Mouse (Mus musculus): ENCODE results near the gene Dip2b. TPM values are rescaled to one million over a fixed set of nuclear protein-coding genes. Genes with fewer than 3 reads are reported as not detected.

Dip2b gene
- polyA plus RNA-seq, 1 experiment from 2014 or later, result 22.3 TPM

GRCm38 (mm10) chr15:100059626-100060311 lies 21.3 kb downstream of the Dip2b start:
- H3K4me1 ChIP-seq (ENCODE audit: control insufficient read depth, insufficient read depth, low read length), result no peaks in the 10 kb centered on the region
- no peak overlapping the region for H3K9ac ChIP-seq (ENCODE audit: low read length)
- 85% methylated on average over 7 of the region's 7 CpGs for WGBS
- ATAC-seq (ENCODE audit: low FRiP score), result no peak
- no peaks in the 10 kb centered on the region for H3K27me3 ChIP-seq (ENCODE audit: control insufficient read depth, insufficient read depth, low read length)
- no peaks in the 10 kb centered on the region for H3K9me3 ChIP-seq (ENCODE audit: control insufficient read depth, low read length)
- no peak overlapping the region for H3K27ac ChIP-seq (ENCODE audit: low read depth, low read length)
- no peaks in the 10 kb centered on the region for H3K36me3 ChIP-seq (ENCODE audit: control insufficient read depth, insufficient read depth, low read length)
- no peak for DNase-seq (ENCODE audit: low spot score, missing footprints)
- no peak overlapping the region for H3K4me2 ChIP-seq
- H3K4me3 ChIP-seq (ENCODE audit: low read depth, low read length), result no peak overlapping the region

- no peak overlapping the region for H3K9ac ChIP-seq (ENCODE audit: low read length)
- no peak overlapping the region for H3K4me2 ChIP-seq
- no peak overlapping the region for H3K4me3 ChIP-seq (ENCODE audit: low read depth, low read length)
- DNase-seq (ENCODE audit: low spot score, missing footprints) (no peak), ATAC-seq (ENCODE audit: low FRiP score) (no peak)
- H3K4me1 ChIP-seq (ENCODE audit: control insufficient read depth, insufficient read depth, low read length), result no peaks in the 10 kb centered on the region
- H3K27ac ChIP-seq (ENCODE audit: low read depth, low read length), result no peak overlapping the region
- 83% methylated on average over 4 of the region's 4 CpGs for WGBS
- no peaks in the 10 kb centered on the region for H3K27me3 ChIP-seq (ENCODE audit: control insufficient read depth, insufficient read depth, low read length)
- H3K9me3 ChIP-seq (ENCODE audit: control insufficient read depth, low read length), result no peaks in the 10 kb centered on the region
- H3K36me3 ChIP-seq (ENCODE audit: control insufficient read depth, insufficient read depth, low read length), result no peaks in the 10 kb centered on the region
Measured at GRCm38 (mm10) chr15:100060513-100061140, 22.2 kb downstream of the Dip2b start.

- H3K36me3 ChIP-seq (ENCODE audit: control insufficient read depth, insufficient read depth, low read length), result no peaks in the 10 kb centered on the region
- H3K4me3 ChIP-seq (ENCODE audit: low read depth, low read length), result no peak overlapping the region
- H3K27me3 ChIP-seq (ENCODE audit: control insufficient read depth, insufficient read depth, low read length), result no peaks in the 10 kb centered on the region
- H3K9me3 ChIP-seq (ENCODE audit: control insufficient read depth, low read length), result no peaks in the 10 kb centered on the region
- no peak overlapping the region for H3K27ac ChIP-seq (ENCODE audit: low read depth, low read length)
- 97% methylated on average over 3 of the region's 3 CpGs for WGBS
- H3K4me1 ChIP-seq (ENCODE audit: control insufficient read depth, insufficient read depth, low read length), result no peaks in the 10 kb centered on the region
- no peak for DNase-seq (ENCODE audit: low spot score, missing footprints)
- ATAC-seq (ENCODE audit: low FRiP score), result peak; percentile 40; the same call in 1 of the 2 replicates
- H3K4me2 ChIP-seq, result no peak overlapping the region
- no peak overlapping the region for H3K9ac ChIP-seq (ENCODE audit: low read length)
Measured at GRCm38 (mm10) chr15:100061377-100061776, 22.9 kb downstream of the Dip2b start.

GRCm38 (mm10) chr15:100063229-100063773 lies 24.8 kb downstream of the Dip2b start:
- no peak for DNase-seq (ENCODE audit: low spot score, missing footprints)
- Histone ChIP-seq H3K4me1 (ENCODE audit: control insufficient read depth, insufficient read depth, low read length) (no peaks in the 10 kb centered on the region), H3K27me3 (ENCODE audit: control insufficient read depth, insufficient read depth, low read length) (no peaks in the 10 kb centered on the region), H3K9ac (ENCODE audit: low read length) (no peak overlapping the region), H3K4me3 (ENCODE audit: low read depth, low read length) (no peak overlapping the region), H3K9me3 (ENCODE audit: control insufficient read depth, low read length) (no peaks in the 10 kb centered on the region), H3K4me2 (no peak overlapping the region), H3K27ac (ENCODE audit: low read depth, low read length) (no peak overlapping the region), H3K36me3 (ENCODE audit: control insufficient read depth, insufficient read depth, low read length) (no peaks in the 10 kb centered on the region)
- ATAC-seq (ENCODE audit: low FRiP score), result no peak
- WGBS, result 92% methylated on average over 13 of the region's 13 CpGs

- Histone ChIP-seq H3K4me2 (no peak overlapping the region), H3K4me3 (ENCODE audit: low read depth, low read length) (no peak overlapping the region), H3K4me1 (ENCODE audit: control insufficient read depth, insufficient read depth, low read length) (no peaks in the 10 kb centered on the region), H3K27ac (ENCODE audit: low read depth, low read length) (no peak overlapping the region), H3K27me3 (ENCODE audit: control insufficient read depth, insufficient read depth, low read length) (no peaks in the 10 kb centered on the region), H3K9ac (ENCODE audit: low read length) (no peak overlapping the region), H3K9me3 (ENCODE audit: control insufficient read depth, low read length) (no peaks in the 10 kb centered on the region), H3K36me3 (ENCODE audit: control insufficient read depth, insufficient read depth, low read length) (no peaks in the 10 kb centered on the region)
- ATAC-seq (ENCODE audit: low FRiP score) (no peak), DNase-seq (ENCODE audit: low spot score, missing footprints) (no peak)
- 88% methylated on average over 9 of the region's 9 CpGs for WGBS
Measured at GRCm38 (mm10) chr15:100066702-100067101, 28.2 kb downstream of the Dip2b start.

GRCm38 (mm10) chr15:100069101-100069500 lies 30.6 kb downstream of the Dip2b start:
- Histone ChIP-seq H3K36me3 (ENCODE audit: control insufficient read depth, insufficient read depth, low read length) (no peaks in the 10 kb centered on the region), H3K4me2 (no peak overlapping the region), H3K4me1 (ENCODE audit: control insufficient read depth, insufficient read depth, low read length) (no peaks in the 10 kb centered on the region), H3K27me3 (ENCODE audit: control insufficient read depth, insufficient read depth, low read length) (no peaks in the 10 kb centered on the region), H3K9ac (ENCODE audit: low read length) (no peak overlapping the region), H3K27ac (ENCODE audit: low read depth, low read length) (no peak overlapping the region), H3K4me3 (ENCODE audit: low read depth, low read length) (no peak overlapping the region), H3K9me3 (ENCODE audit: control insufficient read depth, low read length) (no peaks in the 10 kb centered on the region)
- 94% methylated on average over 3 of the region's 4 CpGs for WGBS
- no peak for ATAC-seq (ENCODE audit: low FRiP score)
- DNase-seq (ENCODE audit: low spot score, missing footprints), result no peak

GRCm38 (mm10) chr15:100070021-100070420 lies 31.6 kb downstream of the Dip2b start:
- Histone ChIP-seq H3K4me2 (no peak overlapping the region), H3K4me1 (ENCODE audit: control insufficient read depth, insufficient read depth, low read length) (no peaks in the 10 kb centered on the region), H3K9ac (ENCODE audit: low read length) (no peak overlapping the region), H3K27ac (ENCODE audit: low read depth, low read length) (no peak overlapping the region), H3K4me3 (ENCODE audit: low read depth, low read length) (no peak overlapping the region), H3K27me3 (ENCODE audit: control insufficient read depth, insufficient read depth, low read length) (no peaks in the 10 kb centered on the region), H3K9me3 (ENCODE audit: control insufficient read depth, low read length) (no peaks in the 10 kb centered on the region), H3K36me3 (ENCODE audit: control insufficient read depth, insufficient read depth, low read length) (no peaks in the 10 kb centered on the region)
- WGBS, result 92% methylated on average over 8 of the region's 8 CpGs
- DNase-seq (ENCODE audit: low spot score, missing footprints), result no peak
- ATAC-seq (ENCODE audit: low FRiP score), result no peak

- Histone ChIP-seq H3K9ac (ENCODE audit: low read length) (no peak overlapping the region), H3K4me2 (no peak overlapping the region), H3K4me3 (ENCODE audit: low read depth, low read length) (no peak overlapping the region), H3K36me3 (ENCODE audit: control insufficient read depth, insufficient read depth, low read length) (no peaks in the 10 kb centered on the region), H3K27me3 (ENCODE audit: control insufficient read depth, insufficient read depth, low read length) (no peaks in the 10 kb centered on the region), H3K9me3 (ENCODE audit: control insufficient read depth, low read length) (no peaks in the 10 kb centered on the region), H3K4me1 (ENCODE audit: control insufficient read depth, insufficient read depth, low read length) (no peaks in the 10 kb centered on the region), H3K27ac (ENCODE audit: low read depth, low read length) (no peak overlapping the region)
- 91% methylated on average over 3 of the region's 3 CpGs for WGBS
- no peak for ATAC-seq (ENCODE audit: low FRiP score)
- DNase-seq (ENCODE audit: low spot score, missing footprints), result no peak
Measured at GRCm38 (mm10) chr15:100071819-100072218, 33.4 kb downstream of the Dip2b start.

GRCm38 (mm10) chr15:100073696-100074453 lies 35.4 kb downstream of the Dip2b start:
- Histone ChIP-seq H3K4me1 (ENCODE audit: control insufficient read depth, insufficient read depth, low read length) (no peaks in the 10 kb centered on the region), H3K9me3 (ENCODE audit: control insufficient read depth, low read length) (no peaks in the 10 kb centered on the region), H3K27me3 (ENCODE audit: control insufficient read depth, insufficient read depth, low read length) (no peaks in the 10 kb centered on the region), H3K27ac (ENCODE audit: low read depth, low read length) (no peak overlapping the region), H3K9ac (ENCODE audit: low read length) (0 out of 2 replicates have a peak overlapping the region, but pooled peaks have one; percentile 5), H3K4me2 (no peak overlapping the region), H3K36me3 (ENCODE audit: control insufficient read depth, insufficient read depth, low read length) (no peaks in the 10 kb centered on the region), H3K4me3 (ENCODE audit: low read depth, low read length) (no peak overlapping the region)
- DNase-seq (ENCODE audit: low spot score, missing footprints), result no peak
- no peak for ATAC-seq (ENCODE audit: low FRiP score)
- WGBS, result 91% methylated on average over 9 of the region's 9 CpGs

Data from midbrain, embryonic 11.5 days (tissue).